Comparison of ENCODE assay signal across 14 mouse cellular contexts in genomic region chr13:35209551-35209950, GRCm38 (mm10).
DNase-seq lines count a peak whose midpoint lies in the region; ATAC-seq and TF ChIP-seq lines count a peak whose summit lies in the region.
"Had no signal": no experiment of that assay in that cellular context is flagged by ENCODE, and none has a peak within 500 bp of the region (broad histone marks: within the 10 kb centered on the region; RNA-seq: fewer than 3 reads in every experiment).

No protein-coding gene starts in this region.

- H3K9ac ChIP-seq in MEL (ENCODE audit: control insufficient read depth, low read depth, low read length, poor library complexity, severe bottlenecking) = no peak overlapping the region
- H3K9ac ChIP-seq in hindbrain, embryonic 13.5 days = no peak overlapping the region
- H3K9ac ChIP-seq: hindbrain, embryonic 12.5 days; limb, embryonic 15.5 days; midbrain, embryonic 12.5 days; neural tube, embryonic 13.5 days had no signal

- H3K79me2 ChIP-seq in MEL (ENCODE audit: control insufficient read depth, insufficient read depth, low read length, poor library complexity) = no peaks in the 10 kb centered on the region

- TF ChIP-seq POLR2A in MEL (IDR thresholded peaks at IDR 0.05; ENCODE audit: control insufficient read depth in 1 of 2, insufficient read depth in 1 of 2, low read depth in 1 of 2, low read length in 2 of 2, poor library complexity in 1 of 2) = no peak

- H3K4me1 ChIP-seq in MEL (ENCODE audit: control insufficient read depth in 1 of 2, insufficient read depth in 2 of 2, low read length in 2 of 2) = peaks cover 0 to 4% of the 10 kb centered on the region in 2 experiments; a peak in 2 of 4 replicates
- H3K4me1 ChIP-seq in hindbrain, embryonic 13.5 days (replicated peaks) = no peaks in the 10 kb centered on the region
- H3K4me1 ChIP-seq: hindbrain, embryonic 12.5 days; limb, embryonic 15.5 days; midbrain, embryonic 12.5 days; neural tube, embryonic 13.5 days had no signal

- H3K36me3 ChIP-seq in MEL (ENCODE audit: control insufficient read depth in 1 of 2, insufficient read depth in 2 of 2, low read length in 2 of 2) = no peaks in the 10 kb centered on the region
- H3K36me3 ChIP-seq in hindbrain, embryonic 13.5 days = no peaks in the 10 kb centered on the region
- H3K36me3 ChIP-seq: hindbrain, embryonic 12.5 days; limb, embryonic 15.5 days; midbrain, embryonic 12.5 days; neural tube, embryonic 13.5 days had no signal

- TF ChIP-seq EP300 in MEL (IDR thresholded peaks at IDR 0.05; ENCODE audit: low read depth in 1 of 2, low read length in 2 of 2) = peak; percentile 37 to 44; a peak in 1 of 4 replicates

- DNase-seq in kidney, postnatal 14 days = peak; percentile 5
- no peak for DNase-seq in kidney, adult 8-10 months
- peak; percentile 72 for DNase-seq in MEL (ENCODE audit: low read depth, low spot score)
- DNase-seq in heart, adult 9 months (ENCODE audit: low spot score in 2 of 2) = peak; percentile 17 to 54
- no peak for DNase-seq in left cerebral cortex, adult 18-20 months (ENCODE audit: low spot score in 2 of 2)
- DNase-seq: right cerebral cortex, postnatal 25 days; thymus, adult 2 months had no signal

- TF ChIP-seq RAD21 in MEL (IDR thresholded peaks at IDR 0.05; ENCODE audit: low read depth, low read length) = no peak

- H3K4me2 ChIP-seq in hindbrain, embryonic 13.5 days = no peak overlapping the region
- H3K4me2 ChIP-seq: hindbrain, embryonic 12.5 days; limb, embryonic 15.5 days; midbrain, embryonic 12.5 days; neural tube, embryonic 13.5 days had no signal

- H3K4me3 ChIP-seq in MEL (ENCODE audit: control insufficient read depth in 1 of 2, insufficient read depth in 1 of 2, low read depth in 2 of 2, low read length in 2 of 2) = no peak overlapping the region
- H3K4me3 ChIP-seq in hindbrain, embryonic 13.5 days = no peak overlapping the region
- H3K4me3 ChIP-seq: erythroblast, embryonic 14.5 days; hindbrain, embryonic 12.5 days; limb, embryonic 15.5 days; midbrain, embryonic 12.5 days; neural tube, embryonic 13.5 days had no signal

- no peak for TF ChIP-seq CTCF in MEL (IDR thresholded peaks at IDR 0.05 in 2 of 3, conservative IDR thresholded peaks at IDR 0.05 in 1 of 3; ENCODE audit: control insufficient read depth in 1 of 3, insufficient read depth in 1 of 3, low read depth in 2 of 3, low read length in 3 of 3, poor library complexity in 1 of 3, severe bottlenecking in 1 of 3)

- H3K9me3 ChIP-seq in MEL (replicated peaks; ENCODE audit: insufficient read depth, low read length) = no peaks in the 10 kb centered on the region
- H3K9me3 ChIP-seq in hindbrain, embryonic 13.5 days = no peaks in the 10 kb centered on the region
- H3K9me3 ChIP-seq: hindbrain, embryonic 12.5 days; limb, embryonic 15.5 days; midbrain, embryonic 12.5 days; neural tube, embryonic 13.5 days had no signal

- no peaks in the 10 kb centered on the region for H3K27me3 ChIP-seq in MEL (ENCODE audit: control insufficient read depth in 1 of 2, insufficient read depth in 2 of 2, low read length in 2 of 2)
- no peaks in the 10 kb centered on the region for H3K27me3 ChIP-seq in hindbrain, embryonic 13.5 days
- H3K27me3 ChIP-seq: hindbrain, embryonic 12.5 days; limb, embryonic 15.5 days; midbrain, embryonic 12.5 days; neural tube, embryonic 13.5 days had no signal

- peak; percentile 98 for ATAC-seq in megakaryocyte progenitor cell, adult 5-6 weeks (replicated peaks; ENCODE audit: poor library complexity)
- no peak for ATAC-seq in hindbrain, embryonic 13.5 days (ENCODE audit: low FRiP score)

- 81% methylated on average over 4 of the region's 4 CpGs for WGBS in hindbrain, embryonic 13.5 days

- no peak overlapping the region for H3K27ac ChIP-seq in MEL (ENCODE audit: control insufficient read depth, low read depth, low read length)
- no peak overlapping the region for H3K27ac ChIP-seq in hindbrain, embryonic 13.5 days
- H3K27ac ChIP-seq: hindbrain, embryonic 12.5 days; limb, embryonic 15.5 days; midbrain, embryonic 12.5 days; neural tube, embryonic 13.5 days had no signal

TF ChIP-seq in MEL, 35 proteins besides CTCF, POLR2A, EP300 and RAD21:
- no peak for TF ChIP-seq RCOR1 (IDR thresholded peaks at IDR 0.05; ENCODE audit: low read depth, low read length)
- 0 out of 2 replicates have a peak, but pooled peaks have one; percentile 18 for TF ChIP-seq GATA1 (IDR thresholded peaks at IDR 0.05; ENCODE audit: low read depth, low read length)
- peak; percentile 30; the same call in 1 of the 2 replicates for TF ChIP-seq TBP (IDR thresholded peaks at IDR 0.05; ENCODE audit: low read depth, low read length)

Comparison
In these comparisons a context has a peak if more than half of its experiments do, and no peak if none do; other contexts are left out.
1. DNase-seq: peak in kidney, postnatal 14 days (single experiment), MEL (single experiment) and heart, adult 9 months (2 of 2); none in kidney, adult 8-10 months (0 of 2) and left cerebral cortex, adult 18-20 months (0 of 2).